Mouse (Mus musculus): ENCODE measurements around the gene Abcb4. TPM values are rescaled to one million over a fixed set of nuclear protein-coding genes. Genes with fewer than 3 reads are reported as not detected.

Gene Abcb4
- polyA plus RNA-seq (2012; rRNA removed; ENCODE audit: low replicate concordance): not detected in 2 replicates

DNA sequence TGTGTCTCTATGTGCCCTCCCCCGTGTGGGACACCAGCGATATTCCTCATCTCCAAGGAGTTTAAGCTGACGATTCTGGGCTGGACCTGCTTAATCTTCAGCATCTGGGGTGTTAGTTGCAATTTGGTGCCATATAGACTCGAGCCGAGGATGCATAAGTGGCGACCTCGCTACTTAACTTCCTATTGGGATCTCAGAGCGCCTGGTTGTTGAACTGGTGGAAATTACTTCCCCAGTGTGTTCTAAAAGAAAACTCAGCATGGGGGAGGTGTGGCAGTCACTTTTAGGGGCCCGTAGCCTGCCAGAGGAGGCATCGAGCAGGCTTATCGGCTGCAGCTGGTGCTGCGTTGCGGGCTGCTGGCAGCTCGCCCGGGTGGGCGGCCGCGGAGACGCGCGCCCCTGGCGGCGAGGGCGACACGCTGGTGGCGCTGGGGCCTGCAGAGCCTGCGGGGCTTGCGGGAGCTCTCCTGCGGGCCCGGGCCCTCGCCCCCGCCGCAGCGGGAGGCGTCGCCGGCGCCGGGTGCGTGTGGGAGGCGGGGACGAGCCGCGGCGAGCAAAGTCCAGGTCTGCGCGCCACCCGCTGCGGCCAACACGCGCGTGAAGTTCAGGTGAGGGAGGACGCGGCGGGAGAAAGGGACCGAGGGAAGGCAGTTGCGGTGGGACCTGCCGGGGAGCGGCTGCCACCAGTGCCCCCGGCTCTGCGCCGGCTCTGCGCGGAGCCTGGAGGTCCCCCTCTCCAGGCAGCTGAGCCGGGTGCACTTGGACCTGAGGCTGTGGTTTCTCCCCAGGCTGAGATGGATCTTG is at the start of gene Abcb4:
TSS of gene Abcb4 (plus strand) at position 418 of the 804 bp plus-strand sequence.

DNA sequence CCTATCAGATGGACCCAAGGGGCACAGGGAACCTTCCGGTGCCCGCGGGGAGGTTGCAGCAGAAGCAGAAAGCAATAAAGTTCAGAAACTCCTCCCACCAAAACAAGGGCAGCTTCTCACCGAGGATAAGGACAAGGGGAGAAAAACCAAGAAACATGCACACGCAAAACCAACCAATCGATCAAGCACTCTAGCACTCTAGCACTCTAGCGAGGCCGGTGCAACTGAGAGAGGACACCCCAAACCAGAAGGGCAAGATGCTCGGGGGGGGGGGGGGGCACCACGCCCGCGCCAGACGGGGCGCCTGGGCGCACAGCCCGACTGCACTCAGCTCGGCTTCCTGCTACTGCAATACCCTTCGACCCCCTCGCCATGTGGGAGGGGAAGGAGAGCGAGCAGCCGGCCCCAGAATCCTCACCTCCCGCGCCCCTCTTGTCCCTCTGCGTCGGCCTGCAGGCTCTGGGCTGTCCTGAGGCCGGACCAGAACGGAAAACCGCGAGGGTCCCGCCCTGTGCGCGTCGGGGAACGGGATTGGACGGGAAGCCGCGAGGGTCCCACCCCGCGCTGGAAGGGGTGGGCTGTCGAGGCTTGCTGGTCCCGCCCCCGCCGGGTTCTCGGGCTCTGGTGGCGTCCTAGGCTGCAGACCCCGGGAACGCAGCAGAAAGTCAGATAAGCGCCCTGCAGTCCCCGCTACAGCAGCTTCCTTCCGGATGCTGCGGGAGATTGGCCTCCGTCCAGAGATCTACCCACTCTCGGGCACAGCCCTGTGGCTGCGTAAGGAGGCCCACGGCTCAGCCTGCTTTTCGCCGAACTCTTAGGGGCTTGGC is 103.4 kb downstream of the Abcb4 start, which contains the start of gene Crot:
TSS of gene Crot (minus strand) at position 639 of the 827 bp plus-strand sequence.

Other genes starting within 250 kb of the Abcb4 start
- 7.5 and 16.6 TPM in 2 replicates for gene Abcb1a, start 233.6 kb upstream of the Abcb4 start, polyA plus RNA-seq (2012; rRNA removed; ENCODE audit: low replicate concordance)
- 0.20 and 0.25 TPM in 2 replicates for gene Abcb1b, start 95.6 kb upstream of the Abcb4 start, polyA plus RNA-seq (2012; rRNA removed; ENCODE audit: low replicate concordance)
- 6.7 and 8.3 TPM in 2 replicates for gene Crot, start 103.6 kb downstream of the Abcb4 start, polyA plus RNA-seq (2012; rRNA removed; ENCODE audit: low replicate concordance)
- gene Tmem243, start 207.0 kb downstream of the Abcb4 start, polyA plus RNA-seq (2012; rRNA removed; ENCODE audit: low replicate concordance): 17.6 and 49.1 TPM in 2 replicates